Mouse (Mus musculus) kidney, adult 2 months (tissue): ENCODE measurements around the gene Cfap100. TPM values are rescaled to one million over a fixed set of nuclear protein-coding genes. Genes with fewer than 3 reads are reported as not detected.

ENCODE experiments used
- DNase-seq: peaks from one replicate; pipeline ENCODE4 v3.0.0; 2021
- H3K27ac ChIP-seq: fragments of 200-500 bp; 2 replicates; pipeline ENCODE4 v1.5.1; 2012; ENCODE audit warnings: low read depth, low read length, control low read depth, inconsistent platforms; ENCODE audit not compliant: insufficient read depth
- H3K27me3 ChIP-seq: fragments of 200-500 bp; replicated peaks from 2 replicates; pipeline ENCODE4 v1.6.1; 2012; ENCODE audit warnings: mild to moderate bottlenecking, moderate library complexity, low read length, inconsistent platforms; ENCODE audit not compliant: control insufficient read depth, insufficient read depth
- H3K36me3 ChIP-seq: fragments of 200-500 bp; 2 replicates; pipeline ENCODE4 v1.6.1; 2012; ENCODE audit warnings: mild to moderate bottlenecking, moderate library complexity, low read length, inconsistent platforms; ENCODE audit not compliant: control insufficient read depth, insufficient read depth
- H3K4me1 ChIP-seq: fragments of 200-500 bp; 2 replicates; pipeline ENCODE4 v1.6.1; 2011; ENCODE audit warnings: low read length; ENCODE audit not compliant: control insufficient read depth, insufficient read depth
- H3K4me3 ChIP-seq: fragments of 200-500 bp; 2 replicates; pipeline ENCODE4 v1.5.1; 2011; ENCODE audit warnings: mild to moderate bottlenecking, low read depth, low read length, control low read depth; ENCODE audit not compliant: insufficient read depth
- CTCF ChIP-seq: fragments of 200-500 bp; conservative IDR thresholded peaks from 2 replicates; pipeline ENCODE4 v1.5.1; 2011; ENCODE audit warnings: low read depth, mild to moderate bottlenecking, control low read depth, low read length, moderate library complexity, mixed read lengths; ENCODE audit not compliant: insufficient read depth, insufficient read length
- POLR2A ChIP-seq: fragments of 200-500 bp; IDR thresholded peaks from one replicate; pipeline ENCODE4 v1.6.1; 2011; ENCODE audit warnings: low read depth, low read length, control low read depth
- WGBS: fragments of 180-500 bp; shearing (Covaris S2); methylation state at CpG from one replicate; pipeline ENCODE4 v1.1.7; 2018; 5-methylcytosine and 5-hydroxymethylcytosine counted together
- polyA plus RNA-seq: library from polyadenylated mRNA; depleted of rRNA; stranded (reverse); fragments of >200 nt; gene quantifications from 2 replicates; pipeline ENCODE4 v1.2.3, GENCODE M21; 2012

Gene Cfap100
- polyA plus RNA-seq, 1 experiment: 0.05 TPM

DNA sequence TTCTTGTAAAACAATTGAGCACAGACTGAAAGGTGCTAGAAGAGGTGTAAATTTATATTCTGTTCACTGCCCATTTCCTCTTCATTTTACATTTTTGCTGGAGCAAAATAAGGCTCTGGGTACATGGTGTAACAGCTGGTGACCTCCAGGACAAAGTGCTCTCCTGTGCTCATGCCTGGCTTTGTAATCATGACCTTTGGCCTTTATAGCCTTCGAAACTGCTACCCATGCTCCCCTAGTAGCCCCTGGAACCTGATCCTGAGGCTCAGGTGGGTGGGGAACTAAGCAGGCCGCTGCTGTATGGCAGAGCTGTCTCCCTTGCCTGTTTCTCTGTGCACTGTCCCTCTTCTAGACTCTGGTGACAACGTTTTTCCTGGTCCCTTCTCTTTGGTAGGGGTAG is 34.6 kb downstream of the Cfap100 start:
- H3K36me3 ChIP-seq: no peaks in the 10 kb centered on the region
- WGBS: 38% methylated on average over 3 of the region's 3 CpGs
- DNase-seq: peak; percentile 44
- peaks cover 7% of the 10 kb centered on the region; the same call in 1 of the 2 replicates for H3K4me1 ChIP-seq
- no peak overlapping the region for H3K27ac ChIP-seq
- H3K4me3 ChIP-seq: no peak overlapping the region
- no peaks in the 10 kb centered on the region for H3K27me3 ChIP-seq
- TF ChIP-seq POLR2A: no peak
- TF ChIP-seq CTCF: no peak

DNA sequence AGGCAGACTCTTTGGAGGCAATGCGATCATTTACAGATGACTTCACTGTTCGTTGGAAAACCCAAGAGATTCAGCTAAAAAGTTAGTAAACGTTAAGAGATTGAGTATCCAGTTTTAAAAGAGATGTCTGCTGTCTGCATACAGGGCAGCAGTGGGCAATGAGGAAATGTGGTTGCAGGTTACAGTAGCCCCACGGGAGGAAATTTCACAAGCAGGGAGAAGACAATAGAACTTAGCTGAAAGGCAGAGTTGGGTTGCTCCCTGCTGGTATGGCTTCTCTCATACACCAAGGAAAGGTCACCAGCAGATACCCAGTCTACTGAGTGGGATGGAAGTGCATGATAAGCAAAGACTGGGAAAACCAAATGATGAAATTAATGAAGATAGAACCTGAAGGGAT is 38.0 kb downstream of the Cfap100 start:
- DNase-seq: no peak
- no peaks in the 10 kb centered on the region; the same call in none of the 2 replicates for H3K36me3 ChIP-seq
- WGBS: 87% methylated on average over 4 of the region's 4 CpGs

DNA sequence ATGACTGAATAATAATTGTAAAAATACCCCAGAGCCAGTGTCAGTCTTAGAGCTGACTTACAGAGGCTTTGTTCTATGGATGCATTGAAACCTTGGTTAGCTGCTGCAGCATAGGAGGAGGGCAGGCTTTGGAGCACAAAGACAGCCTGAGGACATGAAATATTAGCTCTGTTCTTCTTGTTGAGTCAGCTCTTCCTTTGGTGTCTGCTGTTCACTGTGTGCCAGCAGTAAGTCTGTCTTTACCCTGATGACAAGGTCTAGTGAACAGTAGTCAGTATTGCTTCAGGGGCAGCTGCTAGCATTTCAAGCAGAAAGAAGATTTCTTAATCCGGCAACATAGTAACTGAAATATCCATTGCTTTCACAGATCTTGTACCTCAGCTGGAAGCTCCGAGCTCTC is 47.1 kb downstream of the Cfap100 start:
- no peak for DNase-seq
- H3K4me1 ChIP-seq: no peaks in the 10 kb centered on the region
- WGBS: 77% methylated on average over 2 of the region's 2 CpGs
- peaks cover 2% of the 10 kb centered on the region for H3K36me3 ChIP-seq
- H3K4me3 ChIP-seq: no peak overlapping the region
- H3K27me3 ChIP-seq: no peaks in the 10 kb centered on the region
- TF ChIP-seq CTCF (no peak), POLR2A (no peak)
- H3K27ac ChIP-seq: no peak overlapping the region

More for the DNA sequence above, 38.0 kb downstream of the Cfap100 start:
- Histone ChIP-seq H3K4me1 (peaks cover 7% of the 10 kb centered on the region; the same call in 1 of the 2 replicates), H3K27me3 (no peaks in the 10 kb centered on the region), H3K4me3 (no peak overlapping the region), H3K27ac (no peak overlapping the region)
- no peak for TF ChIP-seq CTCF

DNA sequence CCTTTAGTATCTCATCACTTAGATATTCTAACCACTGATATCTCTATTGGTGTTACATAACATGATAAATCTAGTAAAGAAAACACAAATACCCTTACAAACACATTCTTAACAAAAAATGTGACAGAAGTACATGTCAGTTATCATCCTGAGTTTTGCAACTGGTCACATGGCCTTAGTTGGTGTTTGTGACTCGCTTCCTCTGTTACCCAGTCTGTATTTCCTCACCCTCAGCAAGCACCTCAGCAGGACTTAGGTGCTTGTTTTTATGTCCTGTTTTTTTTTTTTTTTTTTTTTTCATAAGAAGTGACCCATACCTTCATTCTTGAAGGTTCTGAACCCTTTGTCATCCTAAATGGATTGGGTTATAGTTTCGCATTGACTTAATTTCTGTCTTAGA is 50.9 kb downstream of the Cfap100 start:
- Histone ChIP-seq H3K4me3 (no peak overlapping the region), H3K36me3 (peaks cover 9% of the 10 kb centered on the region), H3K27me3 (no peaks in the 10 kb centered on the region), H3K4me1 (no peaks in the 10 kb centered on the region), H3K27ac (no peak overlapping the region)
- 91% methylated on average over 2 of the region's 2 CpGs for WGBS
- TF ChIP-seq POLR2A (no peak), CTCF (no peak)
- no peak for DNase-seq

DNA sequence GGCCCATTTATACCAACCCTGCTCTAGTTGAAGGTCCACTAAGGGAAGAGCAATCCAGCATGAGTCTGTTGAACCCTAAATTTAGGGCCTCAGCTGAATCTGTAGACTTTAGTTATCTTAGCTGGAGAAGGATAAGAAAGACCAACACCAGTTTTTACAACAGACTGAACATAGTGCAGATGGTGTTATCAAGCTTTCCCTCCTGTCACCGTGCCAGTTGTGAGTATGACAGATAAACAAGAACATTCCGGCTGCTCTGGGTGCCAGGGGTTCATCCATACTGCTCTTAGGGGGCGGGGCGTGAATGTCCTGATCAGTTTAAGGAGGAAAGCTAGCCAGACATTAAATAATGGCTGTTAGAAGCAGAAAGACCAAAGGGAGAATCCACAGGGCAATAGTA is 54.0 kb downstream of the Cfap100 start:
- DNase-seq: peak; percentile 27
- H3K36me3 ChIP-seq: peaks cover 9% of the 10 kb centered on the region
- 85% methylated on average over 4 of the region's 4 CpGs for WGBS
- TF ChIP-seq CTCF (no peak), POLR2A (no peak)
- H3K4me3 ChIP-seq: no peak overlapping the region
- peaks cover 14% of the 10 kb centered on the region for H3K4me1 ChIP-seq
- H3K27ac ChIP-seq: no peak overlapping the region
- no peaks in the 10 kb centered on the region for H3K27me3 ChIP-seq

DNA sequence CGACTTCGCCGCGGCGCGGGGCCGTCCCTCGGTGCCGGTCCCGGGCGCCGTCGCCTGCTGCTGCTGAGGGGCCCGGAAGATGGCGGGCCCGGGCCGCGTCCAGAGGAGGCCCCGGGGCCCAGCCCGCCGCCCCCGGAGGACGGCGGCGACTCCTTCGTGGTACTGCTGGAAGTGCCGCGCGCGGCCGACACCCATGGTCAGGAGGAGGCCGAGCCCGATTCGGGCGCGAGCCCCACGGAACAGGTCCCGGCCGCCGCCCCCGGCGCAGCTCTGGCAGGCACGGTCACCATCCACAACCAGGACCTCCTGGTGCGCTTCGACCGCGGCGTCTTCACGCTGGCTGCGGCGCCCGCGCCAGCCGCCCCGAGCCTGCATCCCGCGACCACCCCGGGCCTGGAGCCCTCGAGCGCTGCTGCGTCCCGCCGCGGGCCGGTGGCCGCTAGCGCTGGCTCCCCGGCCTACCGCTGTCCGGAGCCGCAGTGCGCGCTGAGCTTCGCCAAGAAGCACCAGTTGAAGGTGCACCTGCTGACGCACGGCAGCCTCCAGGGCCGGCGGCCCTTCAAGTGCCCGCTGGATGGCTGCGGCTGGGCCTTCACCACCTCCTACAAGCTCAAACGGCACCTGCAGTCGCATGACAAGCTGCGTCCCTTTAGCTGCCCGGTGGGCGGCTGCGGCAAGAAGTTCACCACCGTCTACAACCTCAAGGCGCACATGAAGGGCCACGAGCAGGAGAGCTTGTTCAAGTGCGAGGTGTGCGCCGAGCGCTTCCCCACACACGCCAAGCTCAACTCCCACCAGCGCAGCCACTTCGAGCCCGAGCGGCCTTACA is 58.7 kb downstream of the Cfap100 start:
- peak overlapping the region; percentile 49 for H3K27ac ChIP-seq
- peak overlapping the region; percentile 72 for H3K4me3 ChIP-seq
- TF ChIP-seq CTCF: no peak
- TF ChIP-seq POLR2A: no peak
- H3K36me3 ChIP-seq: peaks cover 7% of the 10 kb centered on the region
- peaks cover 20% of the 10 kb centered on the region for H3K4me1 ChIP-seq
- H3K27me3 ChIP-seq: no peaks in the 10 kb centered on the region
- peak; percentile 51 for DNase-seq
- WGBS: under 1% methylated on average over 95 of the region's 98 CpGs

DNA sequence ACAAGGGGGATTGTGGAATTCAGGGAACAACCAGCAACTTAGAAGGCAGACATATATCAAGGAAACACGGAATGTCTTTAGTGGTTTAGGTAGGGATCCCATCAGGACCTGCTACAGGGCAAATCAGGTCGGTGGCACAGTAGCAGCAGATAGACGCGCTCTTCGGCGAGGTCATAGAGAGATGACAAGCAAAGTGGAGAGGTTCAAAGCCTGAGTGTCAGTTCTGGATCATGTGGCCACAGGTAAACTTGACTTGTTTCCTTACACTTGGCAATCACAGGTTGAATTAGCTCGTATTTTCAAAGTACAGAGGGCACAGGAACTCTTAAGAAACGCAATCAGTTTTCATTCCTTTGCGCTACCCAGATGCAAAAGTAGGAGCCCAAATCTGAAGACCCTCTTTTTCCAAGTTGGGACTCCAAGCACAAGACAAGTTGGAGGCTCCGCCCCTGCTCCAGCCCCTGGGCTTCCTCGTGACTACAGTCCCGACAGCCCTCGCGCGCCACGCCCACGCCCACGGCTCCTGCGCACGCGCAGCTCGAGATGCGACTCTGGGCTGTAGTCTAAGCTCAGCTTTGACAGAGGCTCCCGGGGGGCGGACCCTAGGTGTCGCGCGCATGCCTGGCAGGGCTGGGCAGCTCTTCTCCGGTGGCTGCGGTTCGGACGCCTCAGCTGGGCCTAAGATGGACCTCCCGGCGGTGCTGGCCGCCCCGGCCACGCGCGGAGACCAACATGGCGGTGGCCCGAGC is 59.4 kb downstream of the Cfap100 start, which contains the start of gene Zxdc:
Gene Zxdc (plus strand): TSS at position 517 of the 749 bp plus-strand sequence.
- no peak for TF ChIP-seq CTCF
- peak; percentile 65 for TF ChIP-seq POLR2A
- Histone ChIP-seq H3K27ac (peak within 1 kb of the TSS; percentile 68), H3K4me3 (peak within 1 kb of the TSS; percentile 72), H3K27me3 (no peaks in the 10 kb centered on the region), H3K4me1 (peaks cover 20% of the 10 kb centered on the region), H3K36me3 (peaks cover 4% of the 10 kb centered on the region; the same call in 1 of the 2 replicates)
- peak; percentile 100 for DNase-seq
- 7% methylated on average over 40 of the region's 41 CpGs for WGBS
